Mouse (Mus musculus) left cerebral cortex, adult 11 months (tissue): ENCODE measurements at regions not wholly inside any gene's neighbourhood (a gene's known extent, or its start where the extent isn't known, plus 50 kb on each side); places are given as distances from the start of the nearest gene placed in this dataset.
A peak's percentile ranks its signal among the peaks of the same experiment; 100 is the strongest.

Source experiments
- DNase-seq: peaks from one replicate; pipeline ENCODE4 v3.0.0; 2022; ENCODE audit warnings: low spot score

DNA sequence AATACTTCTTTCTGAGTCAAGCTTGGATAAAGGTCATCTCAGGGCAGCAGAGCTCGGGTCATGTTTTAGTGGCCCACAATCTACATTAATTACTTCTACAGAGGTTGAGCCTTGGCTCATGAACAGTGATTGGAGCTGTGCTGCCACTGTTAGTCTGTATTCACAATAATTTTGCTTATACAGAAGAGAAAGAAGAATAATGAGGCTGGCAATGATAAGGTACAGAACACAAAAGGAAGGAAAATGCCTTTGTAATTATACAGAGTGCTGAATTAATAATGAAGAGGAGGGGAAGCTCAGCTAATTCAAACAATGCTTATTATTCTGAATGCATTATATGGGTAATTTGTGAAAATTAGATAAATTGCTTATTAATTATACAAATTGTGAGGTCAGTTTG lies 573.9 kb upstream of the Cblb start:
- no peak for DNase-seq

- DNase-seq, result no peak
Measured at GRCm38 (mm10) chr16:51475690-51476089, 555.3 kb upstream of the Cblb start.

DNA sequence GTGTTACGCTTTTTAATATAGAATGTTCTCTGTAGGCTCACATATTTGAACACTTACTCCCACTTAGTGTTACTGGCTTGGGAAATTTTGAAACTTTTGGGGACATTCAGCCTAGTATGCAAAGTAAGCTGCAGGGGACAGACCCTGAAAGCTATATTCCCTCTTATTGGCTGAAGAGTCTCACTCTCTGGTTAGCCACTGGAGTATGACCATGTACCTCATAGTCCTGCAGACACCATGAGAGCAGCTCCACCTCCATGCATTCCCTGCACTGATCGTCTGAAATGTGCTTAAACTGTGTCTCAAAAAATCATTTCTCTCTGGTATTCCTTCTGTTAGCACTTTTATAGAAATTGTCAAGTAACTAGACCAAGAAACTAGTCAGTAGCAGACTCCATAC lies 534.9 kb upstream of the Cblb start:
- no peak for DNase-seq

GRCm38 (mm10) chr16:51497777-51498176 lies 533.2 kb upstream of the Cblb start:
- DNase-seq, result no peak

DNA sequence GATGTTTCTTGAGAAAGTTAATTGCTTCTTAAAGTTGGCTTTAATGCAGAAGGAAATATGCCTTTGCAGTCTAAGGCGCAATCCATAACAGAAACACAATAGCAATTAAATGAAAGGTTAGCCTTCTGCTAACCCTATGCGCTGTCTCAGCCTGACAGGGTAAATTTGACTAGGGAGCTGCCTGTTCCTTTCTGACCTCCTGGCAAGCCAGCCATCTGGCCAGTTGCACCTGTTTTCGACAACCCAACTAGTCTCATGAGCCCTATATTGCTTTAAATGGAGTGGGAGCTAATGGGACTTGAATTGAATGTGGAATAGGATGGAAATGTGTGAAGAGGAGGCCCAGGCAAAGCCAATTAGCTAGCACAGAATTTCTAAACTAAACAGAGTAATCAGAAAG lies 513.9 kb upstream of the Cblb start:
- no peak for DNase-seq

DNA sequence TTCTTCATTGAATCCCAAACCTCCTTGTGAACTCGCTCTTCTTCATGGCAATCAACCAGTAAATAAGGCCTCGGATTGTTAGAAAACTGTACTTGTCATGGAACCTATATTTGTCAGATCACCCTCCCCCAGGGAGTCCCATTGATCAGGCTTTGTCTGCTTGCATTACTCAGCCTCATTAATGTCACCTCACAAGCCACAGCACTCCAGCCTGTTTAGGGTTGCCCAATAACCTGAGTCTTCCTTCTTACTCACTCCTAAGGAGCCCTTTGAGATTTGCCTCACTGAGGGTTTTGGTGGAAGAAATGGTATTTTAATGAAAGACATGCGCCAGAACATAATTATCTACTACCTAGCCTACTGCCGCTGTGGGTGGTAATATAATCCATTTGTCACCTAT lies 510.3 kb upstream of the Cblb start:
- no peak for DNase-seq

DNA sequence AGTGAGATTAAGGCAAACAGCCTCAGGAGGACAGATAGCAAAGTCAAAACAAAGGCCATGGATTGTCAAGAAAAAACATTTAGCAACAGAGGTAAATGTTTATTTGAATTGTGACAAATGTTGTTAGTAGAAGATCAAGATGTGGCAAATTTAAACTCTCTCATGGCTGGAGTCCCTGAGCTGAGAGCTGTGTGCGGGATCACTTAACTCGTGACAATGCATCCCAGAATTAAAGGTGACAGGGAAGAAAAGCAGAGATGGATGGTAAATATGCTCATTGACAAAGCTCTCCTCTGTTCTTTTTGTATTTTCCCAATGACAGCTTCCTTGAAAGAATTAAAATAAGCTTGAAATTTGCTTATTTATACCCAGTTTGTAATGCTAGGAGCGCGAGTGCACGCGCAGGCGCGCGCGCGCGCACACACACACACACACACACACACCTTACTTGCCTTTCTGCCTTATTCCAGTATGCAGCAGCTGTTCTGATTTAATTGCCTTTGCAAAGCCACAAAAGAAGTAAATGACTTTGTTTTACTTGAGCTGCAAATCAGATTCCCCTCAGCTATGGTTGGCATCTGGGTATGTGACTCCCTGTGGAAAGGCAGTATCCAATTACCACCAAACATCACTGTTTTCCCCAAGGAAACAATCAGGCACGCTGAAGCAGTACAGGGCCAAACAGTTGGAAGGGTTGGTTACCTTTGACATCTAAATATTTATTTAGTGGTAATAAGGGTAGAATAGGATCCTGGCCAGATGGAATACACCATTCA lies 509.5 kb upstream of the Cblb start:
- DNase-seq, result no peak

- DNase-seq, result no peak
Measured at GRCm38 (mm10) chr16:51524023-51524422, 507.0 kb upstream of the Cblb start.

- DNase-seq, result peak; percentile 4
Measured at GRCm38 (mm10) chr16:51532496-51532895, 498.5 kb upstream of the Cblb start.

- no peak for DNase-seq
Measured at GRCm38 (mm10) chr16:51543769-51544168, 487.3 kb upstream of the Cblb start.

- no peak for DNase-seq
Measured at GRCm38 (mm10) chr16:51547032-51547431, 484.0 kb upstream of the Cblb start.

- no peak for DNase-seq
Measured at GRCm38 (mm10) chr16:51562866-51563658, 468.0 kb upstream of the Cblb start.

DNA sequence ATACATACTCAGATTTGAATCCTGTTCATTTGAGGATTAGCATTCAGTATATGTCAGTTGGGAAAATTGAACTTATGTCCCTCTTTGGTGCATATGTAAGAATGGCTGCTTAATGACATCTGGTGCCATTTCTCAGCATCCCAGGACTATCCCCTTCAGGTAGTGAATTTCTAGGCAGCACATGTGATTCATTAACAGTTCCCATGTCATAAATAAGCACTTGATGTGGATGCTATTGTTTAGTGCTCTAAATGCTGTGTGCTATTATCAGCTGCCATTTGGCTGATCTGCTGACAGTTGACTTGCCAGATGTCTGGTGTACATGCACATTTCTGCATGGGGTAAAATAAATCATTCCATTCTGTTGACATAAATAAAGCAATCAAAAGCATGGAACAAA lies 467.0 kb upstream of the Cblb start:
- no peak for DNase-seq

- no peak for DNase-seq
Measured at GRCm38 (mm10) chr16:51577915-51578593, 453.0 kb upstream of the Cblb start.

DNA sequence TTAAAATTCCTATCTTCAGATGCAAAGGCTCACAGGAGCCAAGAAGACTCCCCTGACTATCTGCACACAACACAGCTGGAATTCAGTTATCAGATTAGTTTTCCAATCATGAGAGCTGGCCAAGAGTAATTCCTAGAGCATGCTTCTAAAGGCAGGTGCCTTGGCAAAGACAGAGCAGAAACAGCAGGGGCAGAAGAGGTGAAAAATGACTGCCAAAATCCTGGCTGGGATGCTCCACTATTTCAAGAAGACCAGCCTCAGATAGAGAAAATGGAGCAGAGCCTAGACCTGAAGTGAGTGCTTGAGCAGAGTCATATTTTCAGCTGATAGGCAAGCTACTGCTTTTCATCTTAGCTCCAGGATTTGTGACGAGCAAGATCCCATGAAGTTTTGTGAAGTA lies 450.5 kb upstream of the Cblb start:
- no peak for DNase-seq

DNA sequence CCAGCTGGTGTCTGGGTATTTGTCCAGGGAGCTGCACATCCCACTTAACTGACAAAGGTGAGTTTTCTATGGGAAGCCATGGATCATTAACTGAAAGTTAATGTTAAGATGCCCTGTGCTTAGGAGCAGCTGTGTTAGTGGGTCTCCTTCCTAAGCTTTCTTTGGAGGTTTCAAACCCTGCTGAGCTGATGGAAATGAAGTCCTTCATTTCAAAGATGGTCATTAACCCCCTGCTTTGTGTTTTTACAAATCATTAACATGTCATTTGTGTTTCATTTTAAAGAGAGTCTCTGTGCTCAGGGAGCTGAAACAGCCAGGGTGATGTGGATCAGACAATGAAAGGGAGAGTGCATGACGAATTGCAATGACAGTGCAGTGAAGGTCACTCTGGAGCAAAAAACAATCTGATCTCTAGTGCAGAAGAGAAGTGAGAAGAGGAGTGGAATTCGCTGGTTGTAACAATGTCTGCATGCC lies 441.1 kb upstream of the Cblb start:
- DNase-seq, result no peak

DNA sequence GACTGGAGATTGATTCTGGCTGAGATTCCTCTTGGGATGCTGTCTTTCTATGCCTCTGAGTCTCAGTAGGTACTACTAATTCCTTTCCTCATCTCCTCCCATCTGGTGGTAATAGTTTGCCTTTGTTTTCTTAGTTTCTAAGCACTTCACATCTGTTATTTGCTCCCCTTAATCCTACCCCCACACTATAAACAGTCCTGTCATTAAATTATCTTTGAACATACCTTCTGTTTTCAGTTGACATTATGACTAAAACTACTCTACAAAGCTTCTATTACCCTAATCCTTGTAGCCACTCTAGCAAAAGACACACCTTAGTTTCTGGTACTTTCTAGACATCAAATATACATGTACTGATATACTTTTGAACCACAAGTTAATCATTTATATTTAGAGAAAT lies 413.4 kb upstream of the Cblb start:
- no peak for DNase-seq

- DNase-seq, result no peak
Measured at GRCm38 (mm10) chr16:51646646-51647045, 384.4 kb upstream of the Cblb start.

- DNase-seq, result no peak
Measured at GRCm38 (mm10) chr16:51650100-51650499, 380.9 kb upstream of the Cblb start.

DNA sequence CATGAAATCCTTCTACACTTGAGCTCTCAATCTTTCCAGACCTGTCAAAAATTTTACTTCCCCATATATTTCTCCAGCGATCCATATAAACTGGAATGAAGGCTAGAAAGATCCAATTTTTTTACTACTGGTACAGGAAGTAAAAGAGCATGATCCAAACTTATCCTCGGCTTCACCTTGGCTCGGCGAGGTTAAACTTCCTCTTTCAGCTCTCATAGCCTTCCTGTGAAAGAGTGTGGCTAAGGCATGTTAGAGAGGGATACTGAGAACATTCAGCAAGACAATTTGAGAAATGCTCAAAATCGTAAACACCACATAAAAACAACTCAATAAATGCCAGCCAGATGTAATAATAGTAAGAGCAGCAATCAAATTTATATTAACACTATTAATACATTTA lies 380.3 kb upstream of the Cblb start:
- DNase-seq, result no peak

GRCm38 (mm10) chr16:51661693-51662092 lies 369.3 kb upstream of the Cblb start:
- no peak for DNase-seq

DNA sequence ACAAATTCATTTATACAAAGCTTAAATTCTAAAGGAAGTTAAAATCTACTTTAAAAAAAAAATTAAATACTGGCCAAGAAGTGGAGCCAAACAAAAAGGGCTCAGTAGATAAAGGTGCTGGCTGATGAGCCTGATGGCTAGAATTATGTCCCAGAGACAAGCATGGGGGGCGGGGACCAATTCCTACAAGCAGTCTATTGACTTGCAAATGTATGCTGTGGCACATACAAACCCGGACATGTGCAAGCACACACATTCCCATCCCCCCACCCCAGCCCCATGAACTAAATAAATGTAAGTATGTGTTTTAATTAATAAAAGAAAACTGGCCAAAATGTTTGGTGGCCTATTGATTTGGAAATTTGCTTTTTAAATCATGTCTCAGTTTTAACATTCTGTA lies 366.7 kb upstream of the Cblb start:
- no peak for DNase-seq

DNA sequence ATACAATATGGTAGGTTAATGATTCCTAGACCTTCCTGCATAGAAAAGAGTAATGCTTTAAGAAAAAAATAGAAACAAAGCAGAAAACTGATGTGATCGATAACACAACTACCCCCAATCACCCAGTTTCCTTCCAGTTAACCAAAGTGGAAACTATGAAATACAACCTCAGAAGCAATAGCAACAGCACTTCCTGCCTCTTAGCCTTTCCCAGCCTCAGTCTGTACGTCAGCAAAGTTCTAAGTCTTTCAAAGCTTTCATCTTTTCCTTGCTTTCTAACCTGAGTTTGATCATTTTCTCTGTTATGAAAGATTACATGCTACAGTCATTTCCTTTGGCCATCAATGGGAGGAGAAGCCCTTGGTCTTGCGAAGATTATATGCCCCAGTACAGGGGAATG lies 355.9 kb upstream of the Cblb start:
- DNase-seq, result no peak
